Mouse (Mus musculus) neural tube, embryonic 13.5 days (tissue): Measurements from ENCODE around the gene Gspt1. TPM values are rescaled to one million over a fixed set of nuclear protein-coding genes. Genes with fewer than 3 reads are reported as not detected.

Source experiments
- ATAC-seq: fragments of 200-750 bp; cut with Nextera tagmentation; 2 replicates; pipeline ENCODE4 v1.8.0; 2017; ENCODE audit warnings: low read depth, mild to moderate bottlenecking, moderate TSS enrichment, moderate library complexity
- H3K27ac ChIP-seq: fragments of 300-500 bp; sonication (generic); replicated peaks from 2 replicates; pipeline ENCODE4 v1.5.1; 2015; ENCODE audit warnings: moderate library complexity, mild to moderate bottlenecking, inconsistent platforms
- H3K27me3 ChIP-seq: fragments of 300-500 bp; sonication (generic); 2 replicates; pipeline ENCODE4 v1.6.1; 2015; ENCODE audit warnings: mild to moderate bottlenecking, inconsistent platforms
- H3K36me3 ChIP-seq: fragments of 300-500 bp; sonication (generic); 2 replicates; pipeline ENCODE4 v1.6.1; 2015; ENCODE audit warnings: mild to moderate bottlenecking, inconsistent platforms
- H3K4me1 ChIP-seq: fragments of 300-500 bp; sonication (generic); replicated peaks from 2 replicates; pipeline ENCODE4 v1.6.1; 2015; ENCODE audit warnings: inconsistent platforms
- H3K4me2 ChIP-seq: fragments of 300-500 bp; sonication (generic); 2 replicates; pipeline ENCODE4 v1.6.1; 2015; ENCODE audit warnings: inconsistent platforms, mild to moderate bottlenecking, moderate library complexity
- H3K4me3 ChIP-seq: fragments of 300-500 bp; sonication (generic); 2 replicates; pipeline ENCODE4 v1.5.1; 2015; ENCODE audit warnings: mild to moderate bottlenecking, inconsistent platforms
- H3K9ac ChIP-seq: fragments of 300-500 bp; sonication (generic); 2 replicates; pipeline ENCODE4 v1.6.1; 2015; ENCODE audit warnings: moderate library complexity, mild to moderate bottlenecking, inconsistent platforms
- H3K9me3 ChIP-seq: fragments of 300-500 bp; sonication (generic); 2 replicates; pipeline ENCODE4 v1.6.1; 2016; ENCODE audit warnings: inconsistent platforms
- WGBS: fragments of 180-500 bp; shearing (Covaris S2); methylation state at CpG from one replicate; pipeline ENCODE4 v1.1.7; 2015; 5-methylcytosine and 5-hydroxymethylcytosine counted together
- polyA plus RNA-seq: library from polyadenylated mRNA; unstranded; fragments of >200 nt; fragmentation: Nextera tagmentation; extraction: Ambion mirVana; gene quantifications from 2 replicates; pipeline ENCODE4 v1.2.1, GENCODE M21; 2015

Gspt1 gene
- polyA plus RNA-seq, 1 experiment from 2014 or later: 52.4 TPM

- no peak overlapping the region for H3K4me2 ChIP-seq
- WGBS: 79% methylated on average over 2 of the region's 2 CpGs
- no peak for ATAC-seq
Measured at GRCm38 (mm10) chr16:11266556-11266955, 12.4 kb upstream of the Gspt1 start.

DNA sequence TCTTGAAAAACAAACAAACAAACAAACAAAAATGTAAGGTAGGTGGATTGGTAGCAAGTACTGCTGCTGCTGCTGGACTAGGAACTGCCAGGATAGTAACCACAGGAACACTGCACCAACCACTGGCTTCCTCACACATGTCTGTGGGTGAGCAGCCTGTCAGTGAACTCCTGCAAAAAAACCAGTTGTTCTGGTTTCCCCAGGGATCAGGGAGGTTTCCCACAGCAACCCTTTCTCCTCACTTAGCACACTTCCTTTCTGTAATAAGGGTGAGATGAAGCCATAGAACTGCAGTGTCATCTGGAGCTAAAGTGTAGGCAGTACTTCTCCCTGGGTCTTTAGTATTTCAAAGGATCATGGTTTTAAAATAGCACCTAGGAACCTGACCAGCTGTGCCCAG is 9.1 kb upstream of the Gspt1 start:
- no peaks in the 10 kb centered on the region for H3K9me3 ChIP-seq
- H3K4me2 ChIP-seq: no peak overlapping the region
- H3K4me3 ChIP-seq: no peak overlapping the region
- H3K36me3 ChIP-seq: no peaks in the 10 kb centered on the region
- no peak overlapping the region for H3K27ac ChIP-seq
- ATAC-seq: no peak
- no peaks in the 10 kb centered on the region for H3K4me1 ChIP-seq
- no peak overlapping the region for H3K9ac ChIP-seq
- no peaks in the 10 kb centered on the region for H3K27me3 ChIP-seq

More at GRCm38 (mm10) chr16:11266556-11266955, 12.4 kb upstream of the Gspt1 start:
- Histone ChIP-seq H3K9me3 (no peaks in the 10 kb centered on the region), H3K27ac (no peak overlapping the region), H3K4me3 (no peak overlapping the region), H3K9ac (no peak overlapping the region), H3K4me1 (no peaks in the 10 kb centered on the region), H3K27me3 (no peaks in the 10 kb centered on the region), H3K36me3 (no peaks in the 10 kb centered on the region)

GRCm38 (mm10) chr16:11254723-11255164 is 619 bp upstream of the Gspt1 start:
- Histone ChIP-seq H3K9ac (peak overlapping the region; percentile 84), H3K9me3 (no peaks in the 10 kb centered on the region), H3K36me3 (no peaks in the 10 kb centered on the region), H3K27me3 (no peaks in the 10 kb centered on the region), H3K4me1 (peaks cover 28% of the 10 kb centered on the region), H3K27ac (peak overlapping the region; percentile 96), H3K4me2 (peak overlapping the region; percentile 63), H3K4me3 (peak overlapping the region; percentile 97)
- ATAC-seq: no peak
- 10% methylated on average over 10 of the region's 10 CpGs for WGBS

DNA sequence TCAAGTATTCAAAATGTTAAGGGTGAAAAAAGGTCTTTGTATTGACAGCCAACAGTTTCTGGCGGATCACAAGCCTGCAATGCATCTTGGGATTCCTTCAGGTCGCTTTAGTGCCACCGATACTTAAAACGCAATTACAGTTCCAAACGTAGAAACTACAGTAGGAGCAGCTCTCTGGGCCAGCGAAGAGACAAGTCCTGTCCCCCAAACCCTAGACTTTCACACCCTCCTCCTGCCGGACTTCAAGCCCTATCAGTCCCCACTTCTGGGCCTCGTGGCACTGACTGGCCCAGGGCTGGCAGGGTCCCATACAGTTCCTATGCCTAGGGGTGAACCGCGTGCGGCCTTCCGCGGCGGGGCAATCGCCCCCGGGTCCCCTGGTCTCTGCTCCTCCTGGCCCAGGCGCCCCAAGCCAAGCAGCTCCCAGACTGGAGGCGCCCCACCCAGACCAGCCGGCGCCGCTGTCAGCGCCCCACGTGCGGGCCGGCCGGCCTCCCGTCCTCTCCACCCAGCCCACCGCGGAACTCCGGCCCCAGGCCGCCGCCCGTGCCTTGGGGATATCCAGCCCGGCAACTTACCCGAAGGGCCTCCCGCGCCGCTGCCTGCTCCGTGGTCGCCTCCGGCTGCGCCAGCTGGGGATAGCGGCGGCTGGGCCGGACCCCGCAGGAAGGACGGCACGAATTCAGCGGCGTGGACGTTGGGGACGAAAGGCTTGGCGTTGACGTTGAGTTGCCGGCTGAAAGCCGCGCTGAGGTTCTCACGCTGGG is 877 bp downstream of the Gspt1 start:
- H3K9ac ChIP-seq: peak overlapping the region; percentile 95
- peak overlapping the region; percentile 84 for H3K4me2 ChIP-seq
- H3K27ac ChIP-seq: peak overlapping the region; percentile 95
- no peaks in the 10 kb centered on the region for H3K9me3 ChIP-seq
- peak; percentile 20 for ATAC-seq
- H3K4me1 ChIP-seq: peaks cover 29% of the 10 kb centered on the region
- WGBS: under 1% methylated on average over 58 of the region's 58 CpGs
- no peaks in the 10 kb centered on the region for H3K27me3 ChIP-seq
- peak overlapping the region; percentile 97 for H3K4me3 ChIP-seq
- H3K36me3 ChIP-seq: no peaks in the 10 kb centered on the region

DNA sequence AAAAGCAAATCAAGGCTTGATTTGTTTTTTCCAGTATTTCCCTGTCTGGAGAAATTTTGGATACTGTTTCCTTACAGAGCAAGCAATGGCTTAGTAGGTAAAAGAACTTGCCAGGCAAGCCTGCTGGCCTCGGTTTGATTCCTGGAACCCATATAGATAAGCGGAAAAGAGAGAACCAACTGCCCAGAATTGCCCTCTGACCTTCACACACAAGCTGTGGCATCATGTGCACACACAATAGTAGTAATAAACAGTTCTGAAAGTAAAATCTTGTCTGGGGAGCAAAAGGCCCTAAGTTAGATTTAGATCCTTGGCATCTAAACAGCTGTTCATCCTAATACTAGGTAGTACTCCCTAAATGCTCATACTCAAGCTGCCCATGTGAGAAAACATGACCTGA is 6.3 kb downstream of the Gspt1 start:
- Histone ChIP-seq H3K27ac (no peak overlapping the region), H3K9ac (no peak overlapping the region), H3K27me3 (no peaks in the 10 kb centered on the region), H3K4me3 (no peak overlapping the region), H3K36me3 (no peaks in the 10 kb centered on the region), H3K9me3 (no peaks in the 10 kb centered on the region), H3K4me1 (peaks cover 25% of the 10 kb centered on the region), H3K4me2 (no peak overlapping the region)
- ATAC-seq: no peak
- WGBS: 87% methylated on average over 2 of the region's 2 CpGs

DNA sequence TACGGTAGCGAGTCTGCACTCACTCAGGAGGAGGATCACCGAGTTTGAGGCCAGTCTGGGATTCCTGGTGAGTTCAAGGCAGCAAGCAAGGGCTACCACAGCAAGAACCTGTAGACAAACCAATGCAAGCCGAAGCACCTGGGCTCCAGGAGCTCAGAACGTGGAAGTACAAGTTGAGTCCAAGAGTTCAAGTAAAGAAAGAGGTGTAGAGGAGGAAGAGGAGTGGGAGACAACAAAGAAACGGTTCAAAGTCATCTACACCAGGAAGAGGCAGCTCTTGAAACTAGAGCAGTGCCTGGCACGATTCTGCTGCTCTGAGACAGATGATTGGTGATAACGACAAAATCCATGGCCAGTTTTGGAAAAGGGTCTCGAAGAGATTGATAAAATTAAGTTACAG is 8.4 kb downstream of the Gspt1 start:
- Histone ChIP-seq H3K4me1 (peaks cover 6% of the 10 kb centered on the region), H3K4me3 (no peak overlapping the region), H3K27me3 (no peaks in the 10 kb centered on the region), H3K36me3 (no peaks in the 10 kb centered on the region), H3K4me2 (no peak overlapping the region), H3K9ac (no peak overlapping the region), H3K9me3 (no peaks in the 10 kb centered on the region), H3K27ac (no peak overlapping the region)
- WGBS: 85% methylated on average over 9 of the region's 9 CpGs
- ATAC-seq: no peak

DNA sequence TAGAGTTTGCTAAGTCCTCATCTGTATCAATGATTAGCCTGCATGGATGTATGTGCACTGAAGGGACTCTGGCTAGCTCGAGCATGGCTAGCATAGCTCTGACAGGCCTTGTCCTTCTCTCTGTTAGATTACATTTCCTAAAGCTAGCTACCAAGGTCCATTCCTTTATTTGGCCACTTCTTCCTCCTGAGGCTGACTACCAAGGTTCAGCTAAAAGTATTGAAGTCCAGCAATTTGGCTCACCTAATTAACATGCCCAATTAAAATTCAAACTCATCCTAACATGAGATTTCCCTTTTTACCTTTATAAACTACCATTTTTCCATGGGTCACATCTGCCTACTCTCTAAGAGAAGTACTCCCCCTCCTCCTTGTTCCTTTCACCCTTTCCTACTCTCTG is 11.7 kb downstream of the Gspt1 start:
- peaks cover 11% of the 10 kb centered on the region for H3K36me3 ChIP-seq
- no peak overlapping the region for H3K4me3 ChIP-seq
- no peak for ATAC-seq
- H3K9me3 ChIP-seq: no peaks in the 10 kb centered on the region
- WGBS: 85% methylated on average over 1 of the region's 1 CpGs
- no peak overlapping the region for H3K9ac ChIP-seq
- H3K27me3 ChIP-seq: no peaks in the 10 kb centered on the region
- H3K4me1 ChIP-seq: no peaks in the 10 kb centered on the region; the same call in 1 of the 2 replicates
- no peak overlapping the region for H3K4me2 ChIP-seq
- no peak overlapping the region for H3K27ac ChIP-seq

GRCm38 (mm10) chr16:11217801-11218200 is 36.3 kb downstream of the Gspt1 start:
- 88% methylated on average over 3 of the region's 3 CpGs for WGBS
- H3K36me3 ChIP-seq: peaks cover 50% of the 10 kb centered on the region

GRCm38 (mm10) chr16:11203600-11204390 is 50.3 kb downstream of the Gspt1 start:
- Histone ChIP-seq H3K4me2 (peak overlapping the region; percentile 97), H3K36me3 (peaks cover 43% of the 10 kb centered on the region), H3K9ac (peak overlapping the region; percentile 93), H3K4me1 (peaks cover 35% of the 10 kb centered on the region), H3K9me3 (no peaks in the 10 kb centered on the region), H3K27me3 (no peaks in the 10 kb centered on the region), H3K4me3 (peak overlapping the region; percentile 95), H3K27ac (peak overlapping the region; percentile 35)
- WGBS: 9% methylated on average over 24 of the region's 24 CpGs
- ATAC-seq: peak; percentile 64

More at GRCm38 (mm10) chr16:11217801-11218200, 36.3 kb downstream of the Gspt1 start:
- Histone ChIP-seq H3K9me3 (no peaks in the 10 kb centered on the region), H3K4me3 (no peak overlapping the region), H3K4me1 (no peaks in the 10 kb centered on the region), H3K27ac (no peak overlapping the region), H3K27me3 (no peaks in the 10 kb centered on the region), H3K9ac (no peak overlapping the region), H3K4me2 (no peak overlapping the region)
- no peak for ATAC-seq

DNA sequence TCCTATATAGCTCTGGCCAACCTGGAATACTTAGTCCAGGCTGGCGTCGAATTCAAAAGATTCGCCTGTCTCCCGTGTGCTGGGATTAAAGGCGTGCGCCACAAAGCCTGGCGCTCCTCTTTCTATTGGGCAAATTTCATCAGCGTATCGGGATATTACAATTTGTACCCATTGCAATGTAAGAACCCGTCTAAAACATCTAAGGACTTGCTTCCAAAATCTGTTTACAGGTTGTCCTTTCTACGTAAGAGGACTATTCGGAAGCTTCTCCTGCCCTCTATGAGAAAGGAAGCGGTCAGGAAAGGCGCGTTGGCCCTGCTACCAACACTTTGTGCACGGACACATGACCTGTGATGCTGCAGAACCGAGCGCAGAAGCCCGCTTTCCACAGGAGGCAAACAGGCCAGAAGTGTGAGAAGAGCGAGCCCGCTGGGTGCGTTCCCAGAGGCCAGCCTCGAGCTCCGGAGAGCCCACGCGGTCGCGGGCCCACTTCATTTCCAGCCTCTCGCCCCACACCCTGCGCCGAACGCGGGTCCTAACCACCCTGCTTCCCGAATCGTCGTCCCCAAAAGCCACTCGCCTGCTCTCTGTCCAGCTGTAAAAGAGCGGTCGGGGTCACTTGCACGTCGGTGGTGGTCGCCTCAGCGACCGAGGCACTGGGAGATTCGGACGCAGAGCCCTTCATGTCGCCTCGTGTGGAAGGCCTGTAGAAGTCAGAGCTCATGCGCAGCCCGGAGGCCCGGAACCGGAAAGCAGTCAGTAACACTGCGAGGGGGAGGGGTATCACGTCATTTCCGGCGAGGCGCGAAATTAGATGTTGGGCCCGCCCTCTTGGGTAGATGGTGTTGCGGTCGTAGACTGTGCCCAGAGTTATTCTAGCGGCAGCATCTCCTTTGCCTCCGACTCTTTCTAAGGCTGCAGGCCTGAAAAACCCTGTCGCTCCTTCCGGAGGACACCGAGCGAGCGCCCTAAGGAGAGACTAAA is 51.3 kb downstream of the Gspt1 start, which contains the start of gene Rsl1d1:
Rsl1d1 (minus strand) TSS at position 761 of the 984 bp plus-strand sequence.
- peak within 1 kb of the TSS; percentile 97 for H3K4me2 ChIP-seq
- H3K36me3 ChIP-seq: peaks cover 47% of the 10 kb centered on the region
- H3K27me3 ChIP-seq: no peaks in the 10 kb centered on the region
- under 1% methylated on average over 68 of the region's 68 CpGs for WGBS
- H3K4me3 ChIP-seq: peak within 1 kb of the TSS; percentile 95
- H3K9ac ChIP-seq: peak within 1 kb of the TSS; percentile 93
- peaks cover 35% of the 10 kb centered on the region for H3K4me1 ChIP-seq
- H3K9me3 ChIP-seq: no peaks in the 10 kb centered on the region
- peak; percentile 99 for ATAC-seq
- H3K27ac ChIP-seq: peak within 1 kb of the TSS; percentile 56

DNA sequence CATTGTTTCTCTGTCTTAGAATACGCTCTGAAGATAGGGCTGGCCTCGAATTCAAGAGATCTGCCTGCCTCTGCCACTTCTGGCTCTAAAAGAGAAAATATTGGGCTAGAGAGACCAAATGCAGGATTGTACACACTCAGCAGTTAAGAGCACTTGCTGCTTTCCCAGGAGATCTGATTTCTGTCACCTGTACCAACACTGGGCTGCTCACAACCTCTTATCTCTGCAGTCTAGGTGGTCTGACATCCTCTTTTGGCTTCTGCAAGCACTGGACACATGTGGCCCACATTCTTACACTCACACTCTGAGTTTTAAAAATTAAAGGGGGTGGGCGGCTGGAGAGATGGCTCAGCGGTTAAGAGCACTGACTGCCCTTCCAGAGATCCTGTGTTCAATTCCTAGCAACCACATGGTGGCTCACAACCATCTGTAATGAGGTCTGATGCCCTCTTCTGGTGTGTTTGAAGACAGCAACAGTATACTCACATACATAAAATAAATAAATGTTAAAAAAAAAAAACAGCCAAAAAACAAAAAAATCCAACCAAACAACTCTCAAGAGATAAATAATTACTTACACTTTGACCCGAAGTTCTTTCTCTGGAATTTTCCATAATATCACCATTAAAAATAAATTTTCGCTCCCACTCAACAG is 52.3 kb downstream of the Gspt1 start:
- Histone ChIP-seq H3K36me3 (peaks cover 47% of the 10 kb centered on the region), H3K9ac (peak overlapping the region; percentile 93), H3K4me1 (peaks cover 35% of the 10 kb centered on the region), H3K4me3 (peak overlapping the region; percentile 95), H3K9me3 (no peaks in the 10 kb centered on the region), H3K27me3 (no peaks in the 10 kb centered on the region), H3K4me2 (peak overlapping the region; percentile 97), H3K27ac (no peak overlapping the region)
- WGBS: 69% methylated on average over 6 of the region's 6 CpGs
- ATAC-seq: no peak
